Mouse (Mus musculus) spleen, postnatal 36 days (tissue): ENCODE data around the gene Rpia.

Experiments used
- DNase-seq, 2 experiments: peaks; one replicate each; pipeline ENCODE4 v3.0.0; 2022; ENCODE audit warnings: low spot score in 2 of 2, mixed read lengths in 1 of 2

Rpia gene

GRCm38 (mm10) chr6:70805267-70805666 lies 13.2 kb upstream of the Rpia start:
- peak; percentile 50 to 60 for DNase-seq

- no peak for DNase-seq
These were observed 12.6 kb upstream of the Rpia start for GRCm38 (mm10) chr6:70804632-70805031.

GRCm38 (mm10) chr6:70797581-70798251 lies 5.7 kb upstream of the Rpia start:
- peak; percentile 75 to 78 for DNase-seq

GRCm38 (mm10) chr6:70796940-70797339 lies 4.9 kb upstream of the Rpia start:
- DNase-seq: no peak

- DNase-seq: peak; percentile 34 to 40
These were observed 612 bp upstream of the Rpia start for GRCm38 (mm10) chr6:70792644-70793043.

GRCm38 (mm10) chr6:70790852-70791761 lies 925 bp downstream of the Rpia start:
- peak; percentile 62 to 77 for DNase-seq

GRCm38 (mm10) chr6:70790034-70790650 lies 1.9 kb downstream of the Rpia start:
- DNase-seq: no peak

- no peak for DNase-seq
These were observed 2.9 kb downstream of the Rpia start for GRCm38 (mm10) chr6:70789134-70789533.

- DNase-seq: no peak
These were observed 4.5 kb downstream of the Rpia start for GRCm38 (mm10) chr6:70787524-70787923.

GRCm38 (mm10) chr6:70785852-70786251 lies 6.2 kb downstream of the Rpia start:
- no peak for DNase-seq

GRCm38 (mm10) chr6:70784811-70785210 lies 7.2 kb downstream of the Rpia start:
- no peak for DNase-seq

- no peak for DNase-seq
These were observed 10.7 kb downstream of the Rpia start for GRCm38 (mm10) chr6:70781336-70781735.

GRCm38 (mm10) chr6:70774372-70774771 lies 17.7 kb downstream of the Rpia start:
- no peak for DNase-seq

GRCm38 (mm10) chr6:70773769-70774168 lies 18.3 kb downstream of the Rpia start:
- no peak for DNase-seq

GRCm38 (mm10) chr6:70768769-70769168 lies 23.3 kb downstream of the Rpia start:
- DNase-seq: peak; percentile 77 to 83

- peak in 1 of 2 experiments; percentile 31 for DNase-seq
These were observed 27.0 kb downstream of the Rpia start for GRCm38 (mm10) chr6:70765076-70765475.

- DNase-seq: peak; percentile 34 to 41
These were observed 27.5 kb downstream of the Rpia start for GRCm38 (mm10) chr6:70764551-70764950.

GRCm38 (mm10) chr6:70763881-70764280 lies 28.2 kb downstream of the Rpia start:
- no peak for DNase-seq

GRCm38 (mm10) chr6:70762659-70763058 lies 29.4 kb downstream of the Rpia start:
- no peak for DNase-seq

- no peak for DNase-seq
These were observed 31.1 kb downstream of the Rpia start for GRCm38 (mm10) chr6:70760951-70761350.

- DNase-seq: no peak
These were observed 37.2 kb downstream of the Rpia start for GRCm38 (mm10) chr6:70754833-70755232.

GRCm38 (mm10) chr6:70752351-70752750 lies 39.7 kb downstream of the Rpia start:
- peak; percentile 78 to 79 for DNase-seq
